Mouse (Mus musculus) midbrain, embryonic 12.5 days (tissue): ENCODE results near the gene Chd5. TPM values are rescaled to one million over a fixed set of nuclear protein-coding genes. Genes with fewer than 3 reads are reported as not detected.

Source experiments
- ATAC-seq: fragments of 200-750 bp; cut with Nextera tagmentation; 2 replicates; pipeline ENCODE4 v1.8.0; 2017; ENCODE audit warnings: low read depth, moderate TSS enrichment, moderate library complexity; ENCODE audit not compliant: low FRiP score
- H3K27ac ChIP-seq: fragments of 300-500 bp; sonication (generic); replicated peaks from 2 replicates; pipeline ENCODE4 v1.5.1; 2016; ENCODE audit warnings: mild to moderate bottlenecking
- H3K27me3 ChIP-seq: fragments of 300-500 bp; sonication (generic); 2 replicates; pipeline ENCODE4 v1.6.1; 2016; ENCODE audit warnings: mild to moderate bottlenecking
- H3K36me3 ChIP-seq: fragments of 300-500 bp; sonication (generic); 2 replicates; pipeline ENCODE4 v1.6.1; 2016
- H3K4me1 ChIP-seq: fragments of 300-500 bp; sonication (generic); 2 replicates; pipeline ENCODE4 v1.6.1; 2016
- H3K4me2 ChIP-seq: fragments of 300-500 bp; sonication (generic); replicated peaks from 2 replicates; pipeline ENCODE4 v1.6.1; 2016; ENCODE audit warnings: mild to moderate bottlenecking, moderate library complexity
- H3K4me3 ChIP-seq: fragments of 300-500 bp; sonication (generic); 2 replicates; pipeline ENCODE4 v1.5.1; 2016; ENCODE audit warnings: mild to moderate bottlenecking
- H3K9ac ChIP-seq: fragments of 300-500 bp; sonication (generic); replicated peaks from 2 replicates; pipeline ENCODE4 v1.6.1; 2016; ENCODE audit warnings: mild to moderate bottlenecking, moderate library complexity
- H3K9me3 ChIP-seq: fragments of 300-500 bp; sonication (generic); 2 replicates; pipeline ENCODE4 v1.6.1; 2016; ENCODE audit warnings: mild to moderate bottlenecking
- WGBS: fragments of 180-500 bp; shearing (Covaris S2); methylation state at CpG from one replicate; pipeline ENCODE4 v1.1.7; 2016; 5-methylcytosine and 5-hydroxymethylcytosine counted together
- polyA plus RNA-seq: library from polyadenylated mRNA; unstranded; fragments of >200 nt; fragmentation: Nextera tagmentation; extraction: Ambion mirVana; gene quantifications from 2 replicates; pipeline ENCODE4 v1.2.1, GENCODE M21; 2016

Gene Chd5
- polyA plus RNA-seq, 1 experiment from 2014 or later: 3.5 TPM

DNA sequence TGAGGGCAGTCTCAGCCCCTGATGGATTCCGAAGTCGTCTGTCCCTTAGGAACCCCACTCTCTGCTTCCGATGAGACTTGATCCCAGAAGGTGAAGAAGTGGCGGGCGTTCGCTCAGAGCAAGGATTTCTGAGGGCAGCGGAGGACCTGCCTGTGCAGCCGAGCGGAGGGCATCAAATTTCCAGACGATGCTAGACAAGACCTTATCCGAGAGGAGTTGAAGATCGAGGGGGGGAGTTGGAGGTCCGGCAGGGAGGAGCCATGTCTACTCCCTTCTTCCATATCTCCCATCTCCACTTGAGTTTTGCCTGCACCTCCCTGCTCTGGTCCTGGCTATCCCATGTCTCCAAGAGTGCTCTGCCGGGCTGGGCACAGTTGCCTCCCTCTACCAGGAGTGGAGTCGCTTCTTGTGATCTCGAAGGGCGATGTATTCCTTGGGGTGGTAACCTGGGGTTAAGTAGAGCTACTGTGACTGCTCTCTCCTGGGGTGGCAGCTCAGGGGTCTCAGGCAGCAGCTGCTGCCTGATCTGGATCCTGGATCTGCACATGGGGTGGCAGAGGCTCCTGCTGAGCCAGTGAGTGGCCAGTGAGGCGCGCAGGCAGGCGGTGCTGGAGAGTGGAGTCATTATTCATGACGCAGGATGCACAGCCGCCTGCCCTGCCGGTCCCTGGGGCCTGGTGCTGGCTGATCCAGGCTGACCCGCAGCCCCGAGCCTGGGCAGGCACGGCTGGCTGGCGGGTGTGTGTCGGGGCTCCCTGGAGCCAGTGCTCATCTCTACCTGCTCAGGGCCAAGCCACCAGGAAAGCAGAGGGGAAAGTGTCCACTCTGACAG is 80.0 kb downstream of the Chd5 start:
- Histone ChIP-seq H3K36me3 (no peaks in the 10 kb centered on the region), H3K4me1 (peaks cover 17% of the 10 kb centered on the region), H3K27me3 (peaks cover 6% of the 10 kb centered on the region; the same call in 1 of the 2 replicates), H3K4me2 (no peak overlapping the region), H3K4me3 (no peak overlapping the region), H3K27ac (no peak overlapping the region), H3K9ac (no peak overlapping the region), H3K9me3 (no peaks in the 10 kb centered on the region)
- no peak for ATAC-seq
- whole genome bisulfite sequencing: 36% methylated on average over 28 of the region's 28 CpGs

DNA sequence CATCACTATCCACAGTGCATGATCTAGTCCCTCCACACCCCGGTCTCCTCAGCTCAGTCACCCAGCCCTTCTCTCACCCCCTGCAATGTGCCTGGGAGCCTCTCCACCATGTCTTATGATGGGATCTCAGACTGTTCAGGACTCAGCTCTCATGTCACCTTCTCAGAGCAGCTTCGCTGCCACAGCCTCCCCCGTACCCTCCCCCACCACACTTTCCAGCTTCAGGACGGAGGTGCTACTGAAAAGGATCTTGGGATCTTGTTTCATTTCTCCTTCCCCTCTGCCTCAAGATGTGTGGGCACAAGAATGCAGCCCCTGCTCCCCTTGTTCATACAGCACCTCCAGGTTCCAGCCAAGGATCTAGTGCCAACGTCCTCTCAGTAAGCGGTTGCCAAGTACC is 85.1 kb downstream of the Chd5 start:
- H3K27me3 ChIP-seq: no peaks in the 10 kb centered on the region
- H3K4me2 ChIP-seq: no peak overlapping the region
- no peak overlapping the region for H3K9ac ChIP-seq
- H3K4me3 ChIP-seq: no peak overlapping the region
- WGBS: 94% methylated on average over 6 of the region's 6 CpGs
- H3K36me3 ChIP-seq: no peaks in the 10 kb centered on the region
- peaks cover 12% of the 10 kb centered on the region for H3K4me1 ChIP-seq
- no peak for ATAC-seq
- H3K9me3 ChIP-seq: no peaks in the 10 kb centered on the region
- no peak overlapping the region for H3K27ac ChIP-seq

DNA sequence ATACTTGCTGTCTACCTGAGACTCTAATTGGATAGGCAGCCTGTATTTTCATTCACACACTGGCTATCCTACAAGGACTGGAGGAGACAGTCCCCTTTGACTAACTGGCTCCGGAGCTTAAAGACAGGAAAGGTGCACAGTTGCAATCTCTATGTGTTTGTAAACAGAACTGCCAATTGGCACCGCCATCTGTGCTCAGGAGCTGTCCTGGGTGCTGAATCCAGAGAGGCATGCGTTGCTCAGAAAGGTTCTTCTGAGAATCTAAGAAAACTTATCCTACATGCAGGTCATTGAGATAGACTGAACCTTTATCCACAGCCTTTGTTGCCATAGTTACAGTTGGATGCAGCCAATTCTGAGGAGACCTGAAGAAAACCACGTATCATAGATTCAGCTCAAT is 85.9 kb downstream of the Chd5 start:
- H3K4me1 ChIP-seq: peaks cover 4% of the 10 kb centered on the region
- no peak overlapping the region for H3K9ac ChIP-seq
- 45% methylated on average over 4 of the region's 4 CpGs for WGBS
- H3K36me3 ChIP-seq: no peaks in the 10 kb centered on the region
- no peak overlapping the region for H3K4me2 ChIP-seq
- no peak overlapping the region for H3K27ac ChIP-seq
- no peak for ATAC-seq
- H3K4me3 ChIP-seq: no peak overlapping the region
- no peaks in the 10 kb centered on the region for H3K9me3 ChIP-seq
- no peaks in the 10 kb centered on the region for H3K27me3 ChIP-seq

DNA sequence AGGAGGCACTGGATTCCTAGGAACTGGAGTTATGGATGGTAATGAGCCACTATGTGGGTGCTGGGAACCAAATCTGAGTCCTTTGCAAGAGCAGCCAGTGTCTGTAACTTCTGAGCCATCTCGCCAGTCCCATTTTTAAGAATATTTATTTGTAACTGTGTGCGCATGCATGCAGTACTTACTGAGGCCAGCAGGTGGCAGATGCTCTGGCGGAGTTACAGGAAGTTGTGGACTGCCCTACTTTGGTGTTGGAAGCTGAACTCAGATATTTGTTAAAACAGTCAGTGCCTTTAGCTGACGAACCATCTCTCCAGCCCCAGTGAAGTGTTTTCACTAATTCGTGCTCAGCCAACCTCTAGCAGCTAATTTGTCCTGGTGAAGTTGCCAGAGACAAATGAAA is 86.5 kb downstream of the Chd5 start:
- Histone ChIP-seq H3K9me3 (no peaks in the 10 kb centered on the region), H3K4me2 (no peak overlapping the region), H3K4me3 (no peak overlapping the region), H3K27me3 (no peaks in the 10 kb centered on the region), H3K27ac (no peak overlapping the region), H3K36me3 (no peaks in the 10 kb centered on the region), H3K4me1 (peaks cover under 1% of the 10 kb centered on the region), H3K9ac (no peak overlapping the region)
- 76% methylated on average over 5 of the region's 5 CpGs for WGBS
- ATAC-seq: no peak

DNA sequence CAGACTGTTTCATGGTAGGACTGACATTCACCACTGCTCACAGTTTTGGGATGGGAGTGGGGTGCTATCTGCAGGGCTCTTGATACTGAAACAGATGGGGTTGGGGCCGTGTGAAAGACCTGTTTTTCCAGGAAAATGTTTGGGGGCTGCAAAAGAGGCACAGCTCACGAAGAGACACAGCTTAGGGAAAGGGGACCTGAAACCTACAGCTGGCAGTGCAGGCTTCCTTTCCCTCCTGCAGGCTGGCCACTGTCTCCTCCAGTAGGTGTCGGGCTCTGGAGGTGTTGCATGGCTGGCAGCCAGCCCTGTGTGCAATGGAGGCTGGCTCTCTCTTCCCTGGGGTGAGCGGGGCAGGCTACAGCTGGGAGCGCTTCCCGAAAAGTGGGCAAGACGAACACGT is 89.8 kb downstream of the Chd5 start:
- H3K4me1 ChIP-seq: no peaks in the 10 kb centered on the region
- no peaks in the 10 kb centered on the region; the same call in 1 of the 2 replicates for H3K27me3 ChIP-seq
- no peaks in the 10 kb centered on the region for H3K9me3 ChIP-seq
- no peaks in the 10 kb centered on the region for H3K36me3 ChIP-seq
- H3K4me3 ChIP-seq: no peak overlapping the region
- no peak overlapping the region for H3K4me2 ChIP-seq
- H3K9ac ChIP-seq: no peak overlapping the region
- 47% methylated on average over 8 of the region's 8 CpGs for WGBS
- no peak for ATAC-seq
- H3K27ac ChIP-seq: no peak overlapping the region

DNA sequence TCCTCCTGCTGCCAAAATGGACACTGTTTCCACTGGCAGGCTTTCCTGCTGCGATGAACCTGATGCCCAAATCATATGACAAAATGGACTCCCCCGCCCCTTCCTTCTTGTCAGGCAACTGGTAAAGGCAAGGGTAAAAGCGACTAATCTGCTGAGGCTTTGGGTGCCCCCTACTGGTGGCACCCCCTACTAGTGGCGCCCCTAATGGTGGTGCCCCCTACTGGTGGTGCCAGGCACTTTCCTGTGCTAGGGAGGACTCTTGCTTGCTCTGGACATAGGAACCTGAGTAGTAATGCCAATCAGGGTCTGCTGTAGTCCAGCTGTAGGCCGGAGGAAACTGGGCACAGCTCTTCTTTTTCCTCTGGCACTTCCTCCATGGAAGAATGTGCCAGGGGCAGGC is 93.9 kb downstream of the Chd5 start:
- no peak for ATAC-seq
- no peak overlapping the region for H3K27ac ChIP-seq
- H3K4me3 ChIP-seq: no peak overlapping the region
- H3K4me2 ChIP-seq: no peak overlapping the region
- peaks cover 8% of the 10 kb centered on the region; the same call in 1 of the 2 replicates for H3K4me1 ChIP-seq
- H3K9me3 ChIP-seq: no peaks in the 10 kb centered on the region
- no peak overlapping the region for H3K9ac ChIP-seq
- H3K27me3 ChIP-seq: peaks cover 20% of the 10 kb centered on the region
- 55% methylated on average over 5 of the region's 5 CpGs for WGBS
- H3K36me3 ChIP-seq: no peaks in the 10 kb centered on the region

DNA sequence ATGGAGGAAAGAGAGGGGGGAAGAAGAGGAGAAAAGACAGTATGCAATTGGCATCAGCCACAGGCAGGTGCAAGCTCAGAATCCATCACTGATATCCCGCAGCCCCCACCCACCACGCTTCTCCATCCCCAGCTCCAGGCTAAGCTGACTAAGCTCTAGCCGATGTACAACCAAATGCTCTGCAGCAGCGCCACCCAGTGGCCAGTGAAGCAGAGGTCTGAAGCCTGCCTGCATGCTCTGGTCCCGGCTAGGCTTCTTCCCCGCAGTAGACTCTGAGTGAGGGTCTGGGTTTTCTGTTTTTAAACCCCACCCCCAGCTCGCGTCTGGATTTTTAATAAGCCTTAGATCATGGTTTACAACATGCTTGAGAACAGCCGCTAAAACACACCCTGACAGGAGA is 96.4 kb downstream of the Chd5 start:
- H3K9ac ChIP-seq: peak overlapping the region; percentile 37; the same call in 1 of the 2 replicates
- H3K9me3 ChIP-seq: no peaks in the 10 kb centered on the region
- peak overlapping the region; percentile 24; the same call in 1 of the 2 replicates for H3K4me3 ChIP-seq
- 0% methylated on average over 9 of the region's 9 CpGs for WGBS
- peaks cover 8% of the 10 kb centered on the region; the same call in 1 of the 2 replicates for H3K4me1 ChIP-seq
- ATAC-seq: peak; percentile 91
- no peaks in the 10 kb centered on the region for H3K36me3 ChIP-seq
- H3K27ac ChIP-seq: no peak overlapping the region
- peak overlapping the region; percentile 58 for H3K4me2 ChIP-seq
- H3K27me3 ChIP-seq: peaks cover 20% of the 10 kb centered on the region

DNA sequence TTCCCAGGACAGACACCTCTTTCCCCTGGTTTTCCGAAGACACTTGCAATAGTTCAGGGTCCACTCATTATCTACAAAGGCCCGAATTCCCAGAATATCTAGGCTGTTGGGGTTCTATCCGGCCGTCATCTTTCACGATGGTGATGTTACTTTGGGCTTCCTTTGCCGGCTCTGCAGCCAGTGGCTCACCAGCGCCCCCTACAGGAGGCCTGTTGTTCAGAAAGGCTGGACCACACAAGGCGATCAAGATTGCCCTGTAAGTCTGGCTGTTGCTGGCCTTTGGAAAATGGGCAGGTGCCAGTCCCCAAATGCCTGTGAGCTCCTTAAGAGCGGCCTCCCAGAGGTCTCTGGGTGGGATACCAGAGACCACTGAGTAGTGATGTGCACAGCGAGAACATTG is 96.8 kb downstream of the Chd5 start:
- peak; percentile 68 for ATAC-seq
- peaks cover 8% of the 10 kb centered on the region; the same call in 1 of the 2 replicates for H3K4me1 ChIP-seq
- peaks cover 20% of the 10 kb centered on the region for H3K27me3 ChIP-seq
- no peak overlapping the region for H3K27ac ChIP-seq
- no peaks in the 10 kb centered on the region for H3K9me3 ChIP-seq
- peak overlapping the region; percentile 37; the same call in 1 of the 2 replicates for H3K9ac ChIP-seq
- peak overlapping the region; percentile 24; the same call in 1 of the 2 replicates for H3K4me3 ChIP-seq
- peak overlapping the region; percentile 58 for H3K4me2 ChIP-seq
- 11% methylated on average over 10 of the region's 10 CpGs for WGBS
- no peaks in the 10 kb centered on the region for H3K36me3 ChIP-seq

Other genes with a start within 250 kb of the Chd5 start
- 0.73 and 0.83 TPM in 2 replicates for gene Tnfrsf25, start 222.7 kb upstream of the Chd5 start, polyA plus RNA-seq
- gene Espn, start 186.3 kb upstream of the Chd5 start, polyA plus RNA-seq: 0.26 TPM in 1 of 2 replicates, not detected in the other
- 0.47 and 0.60 TPM in 2 replicates for gene Hes2, start 179.8 kb upstream of the Chd5 start, polyA plus RNA-seq
- 104 and 105 TPM in 2 replicates for gene Acot7, start 160.5 kb upstream of the Chd5 start, polyA plus RNA-seq
- gene Gpr153, start 64.4 kb upstream of the Chd5 start, polyA plus RNA-seq: 12.3 and 15.4 TPM in 2 replicates
- 4.0 and 5.2 TPM in 2 replicates for gene Hes3, start 47.0 kb upstream of the Chd5 start, polyA plus RNA-seq
- gene Icmt, start 41.4 kb upstream of the Chd5 start, polyA plus RNA-seq: 22.6 and 24.5 TPM in 2 replicates
- gene Rnf207, start 19.7 kb upstream of the Chd5 start, polyA plus RNA-seq: 2.7 and 2.8 TPM in 2 replicates
- gene Rpl22, start 12.9 kb upstream of the Chd5 start, polyA plus RNA-seq: 264 and 283 TPM in 2 replicates
- 7.9 and 8.1 TPM in 2 replicates for gene Nphp4, start 138.1 kb downstream of the Chd5 start, polyA plus RNA-seq
- gene Kcnab2, start 139.2 kb downstream of the Chd5 start, polyA plus RNA-seq: 19.7 and 24.5 TPM in 2 replicates